Mouse (Mus musculus): Measurements from ENCODE around the gene Six2.

DNA sequence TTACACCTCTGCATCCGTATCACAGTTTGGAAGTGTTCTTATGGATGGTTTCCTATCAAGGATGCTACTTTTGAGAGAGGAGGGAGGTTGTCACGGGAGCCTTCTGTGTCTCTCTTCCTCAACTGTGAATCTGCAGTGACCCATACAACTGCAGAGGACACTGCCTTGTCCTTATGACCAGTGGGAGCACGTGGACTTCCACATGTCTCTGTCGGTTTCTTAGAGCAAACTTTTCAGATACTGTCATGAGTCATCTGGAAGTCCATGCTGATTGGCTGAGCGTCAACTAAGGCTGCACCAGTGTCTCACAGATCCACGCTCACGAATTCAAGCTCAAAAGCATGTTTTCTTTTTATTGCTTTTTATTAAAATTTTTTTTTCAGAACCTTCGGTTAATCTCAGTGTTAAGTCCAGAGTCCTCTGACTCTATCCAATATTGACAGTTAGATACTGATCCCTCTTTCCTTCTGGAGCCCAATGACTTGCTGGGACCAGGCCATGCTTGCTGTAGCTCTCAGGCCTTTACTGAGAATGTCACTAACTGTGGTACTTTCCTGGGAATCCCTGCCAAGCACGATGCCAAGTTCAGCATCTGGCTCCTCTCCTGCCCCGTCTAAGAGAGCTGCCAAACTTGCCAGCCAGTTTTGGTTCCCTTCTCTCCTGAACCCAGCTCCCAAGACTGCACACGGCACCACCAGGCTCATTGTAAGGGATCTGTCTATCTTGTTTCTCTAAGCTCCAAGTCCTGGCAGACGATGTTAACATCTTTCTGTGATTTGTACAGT is 42.3 kb upstream of the Six2 start:
- TF ChIP-seq GATA1 (IDR thresholded peaks at IDR 0.05; ENCODE audit: borderline replicate concordance, low read length) (no peak), FLI1 (IDR thresholded peaks at IDR 0.05; ENCODE audit: low read length) (no peak)

Data from megakaryocyte, embryonic 14.5 days (primary cell).